Mouse (Mus musculus) heart, adult 2 months (tissue): ENCODE measurements at regions not wholly inside any gene's neighbourhood (a gene's known extent, or its start where the extent isn't known, plus 50 kb on each side); places are given as distances from the start of the nearest gene placed in this dataset.

ENCODE experiments used
- DNase-seq, 2 experiments: peaks; one replicate each; pipeline ENCODE4 v3.0.0; 2021
- H3K27ac ChIP-seq: fragments of 200-600 bp; 2 replicates; pipeline ENCODE4 v1.8.1; 2022
- H3K27me3 ChIP-seq: fragments of 200-500 bp; 2 replicates; pipeline ENCODE4 v1.6.1; 2012; ENCODE audit warnings: mild to moderate bottlenecking, low read length, inconsistent platforms, mixed read lengths; ENCODE audit not compliant: control insufficient read depth, insufficient read depth
- H3K36me3 ChIP-seq: fragments of 200-500 bp; 2 replicates; pipeline ENCODE4 v1.6.1; 2012; ENCODE audit warnings: low read length, inconsistent platforms; ENCODE audit not compliant: control insufficient read depth, insufficient read depth
- H3K4me1 ChIP-seq: fragments of 200-500 bp; 2 replicates; pipeline ENCODE4 v1.6.1; 2011; ENCODE audit warnings: low read length; ENCODE audit not compliant: control insufficient read depth, insufficient read depth
- H3K4me3 ChIP-seq: fragments of 200-600 bp; 2 replicates; pipeline ENCODE4 v1.8.1; 2022
- H3K79me2 ChIP-seq: fragments of 200-500 bp; replicated peaks from 2 replicates; pipeline ENCODE4 v1.6.1; 2012; ENCODE audit warnings: mild to moderate bottlenecking, inconsistent platforms, low read length, moderate library complexity, mixed read lengths; ENCODE audit not compliant: control insufficient read depth, insufficient read depth
- H3K9ac ChIP-seq: fragments of 200-500 bp; 2 replicates; pipeline ENCODE4 v1.6.1; 2012; ENCODE audit warnings: low read depth, mild to moderate bottlenecking, control low read depth, inconsistent platforms, low read length, mixed read lengths
- CTCF ChIP-seq: fragments of 200-600 bp; IDR thresholded peaks from 2 replicates; pipeline ENCODE4 v1.8.1; 2022; ENCODE audit warnings: antibody characterized with exemption, mild to moderate bottlenecking, moderate library complexity
- EP300 ChIP-seq: fragments of 200-500 bp; IDR thresholded peaks from 2 replicates; pipeline ENCODE4 v1.6.1; 2011; ENCODE audit warnings: low read depth, low read length, control low read depth; ENCODE audit not compliant: insufficient read depth
- POLR2A ChIP-seq: fragments of 200-500 bp; IDR thresholded peaks from 2 replicates; pipeline ENCODE4 v1.6.1; 2011; ENCODE audit warnings: mild to moderate bottlenecking, low read depth, low read length, control low read depth; ENCODE audit not compliant: insufficient read depth
- WGBS: fragments of 180-500 bp; shearing (Covaris S2); methylation state at CpG from one replicate; pipeline ENCODE4 v1.1.7; 2018; 5-methylcytosine and 5-hydroxymethylcytosine counted together
- intact Hi-C: fragments of 180-260 bp; cut with DNase I; formaldehyde crosslinking; loops from one replicate; pipeline ENCODE4 v1.15.1; 2025

DNA sequence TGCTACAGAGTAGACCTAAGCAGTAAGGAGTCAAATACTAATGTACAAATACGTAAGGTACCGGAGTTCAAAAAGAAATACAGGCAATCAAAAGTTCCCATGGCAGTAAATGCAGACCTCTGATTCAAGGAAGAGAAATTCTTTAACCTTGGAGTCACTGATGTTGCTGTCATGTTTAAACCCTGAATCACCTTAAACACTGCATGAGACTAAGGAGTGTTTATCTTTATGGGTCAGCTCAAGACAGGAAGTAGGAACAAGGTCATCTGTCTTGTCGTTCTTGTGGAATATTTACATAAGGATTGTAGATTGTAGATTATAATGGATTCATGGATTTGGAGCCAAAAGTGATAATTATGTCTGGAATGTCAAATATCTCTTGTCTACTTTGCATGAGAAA, 1708.7 kb upstream of the Slc10a2 start:
- TF ChIP-seq CTCF = no peak
- no peak for TF ChIP-seq POLR2A
- TF ChIP-seq EP300 = no peak
- Histone ChIP-seq H3K79me2 (no peaks in the 10 kb centered on the region), H3K4me1 (no peaks in the 10 kb centered on the region), H3K36me3 (no peaks in the 10 kb centered on the region), H3K4me3 (no peak overlapping the region), H3K27me3 (no peaks in the 10 kb centered on the region), H3K9ac (no peak overlapping the region), H3K27ac (no peak overlapping the region)
- intact Hi-C loops = no loop called here
- DNase-seq = no peak
- WGBS = 50% methylated on average over 3 of the region's 3 CpGs

DNA sequence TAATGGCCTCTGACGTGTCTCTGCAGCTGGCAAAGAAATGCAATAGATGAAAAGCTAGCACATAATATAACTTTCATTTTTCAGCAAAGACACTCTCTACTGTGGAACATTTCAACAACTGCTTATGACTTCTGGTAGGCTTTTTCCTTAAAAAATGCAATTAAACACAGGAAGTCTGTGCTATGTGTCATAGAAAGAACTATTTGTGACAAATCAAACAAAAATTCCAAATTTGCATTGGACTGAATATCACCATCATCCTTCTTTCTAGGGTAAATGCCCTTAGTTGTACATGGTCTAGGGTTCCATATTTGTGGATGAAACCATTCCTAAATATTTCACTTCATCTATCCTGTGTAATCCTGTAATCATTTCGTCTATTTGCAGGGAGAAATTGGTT, 1702.0 kb upstream of the Slc10a2 start:
- no peak for DNase-seq
- H3K79me2 ChIP-seq = no peaks in the 10 kb centered on the region
- no peaks in the 10 kb centered on the region for H3K27me3 ChIP-seq
- TF ChIP-seq POLR2A = no peak
- TF ChIP-seq EP300 = no peak
- no peak for TF ChIP-seq CTCF
- H3K4me1 ChIP-seq = no peaks in the 10 kb centered on the region
- H3K4me3 ChIP-seq = no peak overlapping the region
- intact Hi-C loops = no loop called here
- no peaks in the 10 kb centered on the region for H3K36me3 ChIP-seq
- no peak overlapping the region for H3K9ac ChIP-seq
- no peak overlapping the region for H3K27ac ChIP-seq
- WGBS = 57% methylated on average over 2 of the region's 2 CpGs

DNA sequence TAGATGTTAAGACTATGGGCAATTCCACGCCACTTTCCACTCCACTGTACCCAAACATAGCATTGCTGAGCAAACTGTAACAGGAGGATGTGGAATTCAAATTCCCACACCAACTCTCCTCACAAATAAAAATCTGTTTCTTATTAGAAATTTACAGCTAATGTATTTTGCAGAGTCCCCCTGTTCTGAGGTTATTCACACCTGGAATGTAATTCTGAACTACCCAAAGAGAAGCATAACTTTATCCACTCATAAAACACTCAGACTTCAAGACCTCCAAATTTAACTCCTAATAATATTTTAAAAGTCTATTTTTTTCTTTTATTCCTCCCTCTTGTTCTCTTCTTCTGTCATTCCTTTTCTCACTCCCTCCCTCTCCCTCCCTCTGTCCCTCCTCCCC, 1698.0 kb upstream of the Slc10a2 start:
- Histone ChIP-seq H3K27me3 (no peaks in the 10 kb centered on the region), H3K79me2 (no peaks in the 10 kb centered on the region), H3K9ac (no peak overlapping the region), H3K36me3 (no peaks in the 10 kb centered on the region), H3K27ac (no peak overlapping the region), H3K4me1 (no peaks in the 10 kb centered on the region), H3K4me3 (no peak overlapping the region)
- TF ChIP-seq CTCF (no peak), EP300 (no peak), POLR2A (no peak)
- 79% methylated on average over 1 of the region's 1 CpGs for WGBS
- intact Hi-C loops = no loop called here
- DNase-seq = no peak

DNA sequence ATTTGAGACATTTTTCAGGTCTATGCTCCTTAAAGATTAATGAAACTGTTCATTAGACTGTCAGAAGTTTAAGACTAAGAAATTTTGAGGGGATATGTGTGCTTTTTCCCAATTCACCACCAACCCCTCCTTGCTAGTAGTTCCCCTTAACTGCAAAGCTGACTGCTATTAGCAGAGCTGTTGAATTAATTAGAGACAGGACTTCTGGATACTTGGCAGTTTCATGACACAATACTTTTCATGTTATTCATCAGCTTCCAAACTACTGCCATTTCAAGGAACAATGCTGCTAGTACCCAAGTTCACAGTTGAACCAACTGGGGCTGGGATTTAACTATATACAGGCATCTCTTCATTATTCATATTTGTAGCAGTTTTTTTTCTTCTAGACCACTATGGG, 1695.9 kb upstream of the Slc10a2 start:
- H3K27ac ChIP-seq = no peak overlapping the region
- no peaks in the 10 kb centered on the region for H3K79me2 ChIP-seq
- no peaks in the 10 kb centered on the region for H3K36me3 ChIP-seq
- no peak overlapping the region for H3K4me3 ChIP-seq
- intact Hi-C loops = no loop called here
- no peak for TF ChIP-seq POLR2A
- TF ChIP-seq CTCF = no peak
- no peak for TF ChIP-seq EP300
- no peak overlapping the region for H3K9ac ChIP-seq
- no peak for DNase-seq
- H3K4me1 ChIP-seq = no peaks in the 10 kb centered on the region
- H3K27me3 ChIP-seq = no peaks in the 10 kb centered on the region

DNA sequence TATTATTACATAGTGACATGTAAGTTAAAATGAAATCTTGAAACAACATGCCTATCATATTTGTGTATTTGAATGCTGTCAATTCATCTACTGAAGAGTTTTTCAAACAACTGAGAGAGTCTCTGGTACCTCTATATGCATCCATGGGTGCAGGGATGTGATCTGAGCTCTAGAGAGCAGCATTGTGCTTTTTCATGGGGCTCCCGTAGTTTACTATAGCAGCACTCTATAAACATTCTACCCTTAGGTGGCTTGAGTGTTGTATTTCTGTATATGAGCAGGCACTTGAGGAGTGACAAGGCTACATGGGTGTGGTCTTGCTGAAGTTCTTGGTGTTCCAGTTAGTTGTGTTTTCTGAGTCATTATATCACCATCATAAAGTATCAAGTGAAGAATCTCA, 1683.9 kb upstream of the Slc10a2 start:
- no peaks in the 10 kb centered on the region for H3K79me2 ChIP-seq
- DNase-seq = no peak
- no peak for TF ChIP-seq EP300
- no peak for TF ChIP-seq POLR2A
- TF ChIP-seq CTCF = no peak
- no peak overlapping the region for H3K9ac ChIP-seq
- H3K27me3 ChIP-seq = no peaks in the 10 kb centered on the region
- WGBS = 74% methylated on average over 1 of the region's 1 CpGs
- intact Hi-C loops = no loop called here
- no peaks in the 10 kb centered on the region for H3K36me3 ChIP-seq
- no peak overlapping the region for H3K27ac ChIP-seq
- H3K4me1 ChIP-seq = no peaks in the 10 kb centered on the region
- no peak overlapping the region for H3K4me3 ChIP-seq

DNA sequence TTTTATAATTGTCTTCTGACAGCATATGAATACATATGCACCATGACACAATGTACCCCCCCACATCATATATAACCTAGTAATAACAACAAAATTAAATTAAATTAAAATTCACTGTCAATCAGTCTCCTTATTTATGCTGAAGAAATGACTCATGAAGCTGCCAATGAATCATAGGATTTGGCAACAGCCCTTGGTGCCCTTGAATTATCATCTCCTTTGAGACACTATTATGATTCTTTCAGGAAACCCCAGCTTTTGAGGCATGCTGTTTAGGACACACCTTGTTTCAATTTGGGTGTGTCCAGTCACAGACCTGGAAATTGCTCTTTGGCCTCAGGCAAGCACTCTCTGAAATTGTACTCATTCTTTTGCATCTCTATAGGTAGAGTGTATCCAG, 1675.8 kb upstream of the Slc10a2 start:
- Histone ChIP-seq H3K27me3 (no peaks in the 10 kb centered on the region), H3K4me1 (no peaks in the 10 kb centered on the region), H3K9ac (no peak overlapping the region), H3K27ac (no peak overlapping the region), H3K79me2 (no peaks in the 10 kb centered on the region), H3K36me3 (no peaks in the 10 kb centered on the region), H3K4me3 (no peak overlapping the region)
- intact Hi-C loops = no loop called here
- no peak for TF ChIP-seq EP300
- TF ChIP-seq POLR2A = no peak
- TF ChIP-seq CTCF = no peak
- no peak for DNase-seq

DNA sequence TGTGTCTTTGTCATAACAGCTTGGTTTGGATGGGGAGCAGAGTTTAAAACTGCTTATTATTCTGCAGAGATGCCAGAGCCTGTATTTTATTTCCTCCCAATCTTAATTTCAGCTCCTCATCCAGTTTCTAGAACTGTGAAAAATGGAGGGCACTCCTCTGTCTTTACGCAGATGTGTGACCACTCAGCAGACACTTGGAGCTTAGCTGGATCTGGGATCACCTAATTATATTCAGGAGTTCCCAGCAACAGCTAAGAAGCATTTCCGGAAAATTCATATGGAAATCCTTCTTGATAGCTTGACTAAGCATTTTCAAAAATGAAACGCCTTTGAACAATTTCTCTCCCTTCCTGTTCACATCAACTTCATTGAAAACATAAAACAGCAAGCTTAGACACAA, 1670.0 kb upstream of the Slc10a2 start:
- Histone ChIP-seq H3K4me3 (no peak overlapping the region), H3K27me3 (no peaks in the 10 kb centered on the region), H3K79me2 (no peaks in the 10 kb centered on the region), H3K27ac (no peak overlapping the region), H3K4me1 (no peaks in the 10 kb centered on the region), H3K9ac (no peak overlapping the region), H3K36me3 (no peaks in the 10 kb centered on the region)
- no peak for DNase-seq
- intact Hi-C loops = no loop called here
- TF ChIP-seq POLR2A (no peak), CTCF (no peak), EP300 (no peak)
- 75% methylated on average over 3 of the region's 3 CpGs for whole genome bisulfite sequencing
